Mouse (Mus musculus): ENCODE data around the gene Gm10486.
"Not testable (repeated sequence)": the region's sequence is repeated elsewhere in the genome, so short reads cannot be mapped to it uniquely, and the experiment has no call there.

The Gm10486 gene

DNA sequence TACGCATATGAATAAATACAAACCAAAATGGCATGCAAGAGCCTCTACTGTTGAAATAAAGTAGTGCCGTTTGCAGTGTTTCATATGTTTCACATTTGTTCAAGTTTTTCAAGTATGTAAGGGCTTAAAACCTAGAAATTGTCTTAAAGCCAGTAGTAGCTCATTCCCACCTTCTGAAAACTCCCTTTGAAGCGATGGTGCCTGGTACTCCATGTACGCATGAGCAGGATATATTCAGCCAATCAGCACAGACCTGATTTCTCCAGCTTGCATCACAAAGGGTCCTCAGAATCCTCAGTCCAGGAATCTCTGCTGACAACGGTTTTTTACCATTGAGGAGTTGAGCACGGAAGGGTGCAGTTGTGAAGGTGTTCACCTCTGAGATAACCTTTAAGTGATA, at the start of gene Gm10486:
Gene Gm10486 (plus strand): TSS at position 301 of the 400 bp plus-strand sequence.
- not testable (repeated sequence) for DNase-seq

Data from cerebellum, adult 9-11 months (tissue).